Mouse (Mus musculus) small intestine, adult 2 months (tissue): ENCODE results near the gene Ywhag. TPM values are rescaled to one million over a fixed set of nuclear protein-coding genes. Genes with fewer than 3 reads are reported as not detected.

ENCODE experiments used
- H3K27ac ChIP-seq: fragments of 200-500 bp; 2 replicates; pipeline ENCODE4 v1.5.1; 2012; ENCODE audit warnings: low read depth, low read length, control low read depth, inconsistent platforms; ENCODE audit not compliant: insufficient read depth
- H3K27me3 ChIP-seq: fragments of 200-500 bp; 2 replicates; pipeline ENCODE4 v1.6.1; 2012; ENCODE audit warnings: mild to moderate bottlenecking, moderate library complexity, low read length, inconsistent platforms; ENCODE audit not compliant: control insufficient read depth, insufficient read depth
- H3K36me3 ChIP-seq: fragments of 200-500 bp; 2 replicates; pipeline ENCODE4 v1.6.1; 2012; ENCODE audit warnings: mild to moderate bottlenecking, low read length, control low read depth, inconsistent platforms; ENCODE audit not compliant: control insufficient read depth, insufficient read depth
- H3K4me1 ChIP-seq: fragments of 200-500 bp; 2 replicates; pipeline ENCODE4 v1.6.1; 2012; ENCODE audit warnings: low read length, inconsistent platforms, mixed read lengths; ENCODE audit not compliant: control insufficient read depth, insufficient read depth, insufficient read length
- H3K4me3 ChIP-seq: fragments of 200-500 bp; 2 replicates; pipeline ENCODE4 v1.5.1; 2012; ENCODE audit warnings: low read depth, mild to moderate bottlenecking, control low read depth, inconsistent platforms, low read length, moderate library complexity
- CTCF ChIP-seq: fragments of 200-500 bp; IDR thresholded peaks from 2 replicates; pipeline ENCODE4 v1.5.1; 2012; ENCODE audit warnings: low read depth, mild to moderate bottlenecking, control low read depth, inconsistent platforms, low read length, moderate library complexity, mixed read lengths; ENCODE audit not compliant: insufficient replicate concordance, insufficient read length; ENCODE audit errors: extremely low read depth
- POLR2A ChIP-seq: fragments of 200-500 bp; IDR thresholded peaks from 2 replicates; pipeline ENCODE4 v1.6.1; 2012; ENCODE audit warnings: low read depth, mild to moderate bottlenecking, control low read depth, inconsistent platforms, low read length, moderate library complexity
- WGBS: fragments of 180-500 bp; shearing (Covaris S2); methylation state at CpG from one replicate; pipeline ENCODE4 v1.1.7; 2018; 5-methylcytosine and 5-hydroxymethylcytosine counted together
- polyA plus RNA-seq: library from polyadenylated mRNA; depleted of rRNA; stranded (reverse); fragments of >200 nt; gene quantifications from 2 replicates; pipeline ENCODE4 v1.2.3, GENCODE M21; 2012

Ywhag gene
- polyA plus RNA-seq, 1 experiment, result 27.3 TPM

- no peak overlapping the region for H3K27ac ChIP-seq
- TF ChIP-seq CTCF, result no peak
- TF ChIP-seq POLR2A, result no peak
- no peaks in the 10 kb centered on the region for H3K27me3 ChIP-seq
- peaks cover 20% of the 10 kb centered on the region for H3K36me3 ChIP-seq
- peaks cover 1% of the 10 kb centered on the region; the same call in 1 of the 2 replicates for H3K4me1 ChIP-seq
- H3K4me3 ChIP-seq, result no peak overlapping the region
- WGBS, result 65% methylated on average over 8 of the region's 8 CpGs
These were observed 28.8 kb downstream of the Ywhag start for GRCm38 (mm10) chr5:135905320-135906225.

DNA sequence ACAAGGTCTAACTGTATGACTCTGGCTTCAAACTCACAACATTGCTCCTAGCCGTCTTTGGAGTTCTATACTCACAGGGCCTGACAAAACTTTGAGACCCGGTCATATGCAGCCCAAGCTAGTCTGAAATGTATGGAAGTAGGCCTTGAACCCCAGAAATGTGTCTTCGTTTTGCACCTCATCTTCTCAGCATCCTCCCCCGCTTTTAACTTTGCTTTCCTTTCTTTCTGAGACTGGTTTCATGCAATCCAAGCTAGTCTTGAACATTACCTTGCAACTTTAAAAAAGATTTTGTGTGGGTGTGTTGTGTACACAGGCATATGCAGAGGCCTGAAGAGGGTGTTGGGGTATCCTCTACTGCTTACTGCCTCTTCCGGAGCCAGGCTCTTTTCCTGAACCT is 30.2 kb downstream of the Ywhag start:
- Histone ChIP-seq H3K36me3 (peaks cover 7% of the 10 kb centered on the region), H3K27ac (no peak overlapping the region), H3K4me1 (peaks cover 1% of the 10 kb centered on the region; the same call in 1 of the 2 replicates), H3K27me3 (no peaks in the 10 kb centered on the region), H3K4me3 (no peak overlapping the region)
- 69% methylated on average over 5 of the region's 5 CpGs for WGBS
- TF ChIP-seq POLR2A (no peak), CTCF (no peak)

DNA sequence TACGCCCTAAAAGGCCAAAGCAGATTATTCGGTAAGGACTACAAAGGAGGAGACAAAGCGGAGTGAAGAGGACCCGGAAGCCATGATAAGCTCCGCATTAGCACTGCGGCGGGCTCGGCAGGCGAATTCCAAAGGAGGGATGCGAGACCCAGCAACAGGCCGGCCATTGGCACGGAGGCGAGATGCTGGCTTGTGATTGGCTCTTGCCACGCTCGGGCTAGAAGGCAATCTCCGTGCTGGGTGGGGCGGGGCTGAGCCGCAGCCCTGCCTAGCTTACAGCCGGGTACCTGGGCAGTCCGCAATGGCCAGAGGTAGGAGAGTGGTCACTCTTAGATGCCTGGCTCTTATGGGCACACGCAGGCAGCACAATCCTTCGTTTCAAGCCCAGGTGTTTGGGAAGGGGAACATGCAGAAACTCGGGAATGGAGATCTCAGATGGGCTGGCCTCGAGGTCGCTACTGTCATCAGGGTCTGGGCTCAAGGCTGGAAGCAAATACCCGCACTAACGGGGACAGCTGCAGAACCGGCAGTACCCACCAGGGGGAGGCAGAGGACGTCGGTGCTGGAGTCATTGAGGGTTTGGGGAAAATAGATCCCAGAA is 30.8 kb downstream of the Ywhag start:
- peaks cover 1% of the 10 kb centered on the region; the same call in 1 of the 2 replicates for H3K4me1 ChIP-seq
- TF ChIP-seq POLR2A (no peak; the same call in 1 of the 2 replicates), CTCF (peak; percentile 94)
- 6% methylated on average over 30 of the region's 30 CpGs for WGBS
- H3K27me3 ChIP-seq, result no peaks in the 10 kb centered on the region
- peaks cover 3% of the 10 kb centered on the region; the same call in 1 of the 2 replicates for H3K36me3 ChIP-seq
- H3K4me3 ChIP-seq, result peak overlapping the region; percentile 64
- peak overlapping the region; percentile 48; the same call in 1 of the 2 replicates for H3K27ac ChIP-seq

DNA sequence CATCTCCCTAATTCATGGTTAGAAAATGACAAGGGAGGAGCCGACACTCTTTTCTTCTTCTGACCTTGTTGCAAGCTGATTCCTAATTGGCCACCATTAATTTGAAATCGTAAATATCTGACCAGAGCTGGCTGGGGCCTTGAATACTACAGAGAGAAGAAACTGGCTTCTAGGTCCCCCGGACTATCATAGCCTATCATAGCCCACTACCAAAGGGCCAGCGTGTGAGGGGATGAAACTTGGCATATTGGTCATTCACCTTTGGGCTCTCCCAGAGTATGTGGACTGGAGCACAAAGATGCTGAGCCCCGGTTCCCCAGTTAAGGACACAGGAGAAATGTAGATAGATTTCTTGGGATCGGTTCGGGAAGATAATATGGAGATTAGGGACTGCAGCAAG is 31.4 kb downstream of the Ywhag start:
- 34% methylated on average over 7 of the region's 7 CpGs for WGBS
- H3K27ac ChIP-seq, result peak overlapping the region; percentile 23; the same call in 1 of the 2 replicates

GRCm38 (mm10) chr5:135901354-135902095 is 32.9 kb downstream of the Ywhag start:
- Histone ChIP-seq H3K27ac (no peak overlapping the region), H3K4me3 (no peak overlapping the region), H3K27me3 (no peaks in the 10 kb centered on the region), H3K36me3 (no peaks in the 10 kb centered on the region), H3K4me1 (no peaks in the 10 kb centered on the region; the same call in 1 of the 2 replicates)
- WGBS, result 63% methylated on average over 6 of the region's 6 CpGs
- no peak for TF ChIP-seq POLR2A
- TF ChIP-seq CTCF, result peak; percentile 23; the same call in 1 of the 2 replicates

More for the DNA sequence above, 31.4 kb downstream of the Ywhag start:
- Histone ChIP-seq H3K4me3 (peak overlapping the region; percentile 64; the same call in 1 of the 2 replicates), H3K27me3 (no peaks in the 10 kb centered on the region), H3K4me1 (peaks cover 1% of the 10 kb centered on the region; the same call in 1 of the 2 replicates), H3K36me3 (peaks cover 3% of the 10 kb centered on the region; the same call in 1 of the 2 replicates)
- no peak for TF ChIP-seq CTCF
- no peak for TF ChIP-seq POLR2A

- TF ChIP-seq CTCF (no peak), POLR2A (no peak)
- Histone ChIP-seq H3K4me3 (no peak overlapping the region), H3K27ac (no peak overlapping the region), H3K4me1 (no peaks in the 10 kb centered on the region), H3K27me3 (no peaks in the 10 kb centered on the region), H3K36me3 (no peaks in the 10 kb centered on the region)
- WGBS, result 74% methylated on average over 3 of the region's 3 CpGs
These were observed 33.7 kb downstream of the Ywhag start for GRCm38 (mm10) chr5:135900701-135901100.
